Mouse (Mus musculus) testis, postnatal 10 days (tissue): ENCODE results near the gene Dirc2.
A peak's percentile ranks its signal among the peaks of the same experiment; 100 is the strongest.

ENCODE experiments used
- DNase-seq: peaks from one replicate; pipeline ENCODE4 v3.0.0; 2021; ENCODE audit warnings: low spot score

Dirc2 gene

DNA sequence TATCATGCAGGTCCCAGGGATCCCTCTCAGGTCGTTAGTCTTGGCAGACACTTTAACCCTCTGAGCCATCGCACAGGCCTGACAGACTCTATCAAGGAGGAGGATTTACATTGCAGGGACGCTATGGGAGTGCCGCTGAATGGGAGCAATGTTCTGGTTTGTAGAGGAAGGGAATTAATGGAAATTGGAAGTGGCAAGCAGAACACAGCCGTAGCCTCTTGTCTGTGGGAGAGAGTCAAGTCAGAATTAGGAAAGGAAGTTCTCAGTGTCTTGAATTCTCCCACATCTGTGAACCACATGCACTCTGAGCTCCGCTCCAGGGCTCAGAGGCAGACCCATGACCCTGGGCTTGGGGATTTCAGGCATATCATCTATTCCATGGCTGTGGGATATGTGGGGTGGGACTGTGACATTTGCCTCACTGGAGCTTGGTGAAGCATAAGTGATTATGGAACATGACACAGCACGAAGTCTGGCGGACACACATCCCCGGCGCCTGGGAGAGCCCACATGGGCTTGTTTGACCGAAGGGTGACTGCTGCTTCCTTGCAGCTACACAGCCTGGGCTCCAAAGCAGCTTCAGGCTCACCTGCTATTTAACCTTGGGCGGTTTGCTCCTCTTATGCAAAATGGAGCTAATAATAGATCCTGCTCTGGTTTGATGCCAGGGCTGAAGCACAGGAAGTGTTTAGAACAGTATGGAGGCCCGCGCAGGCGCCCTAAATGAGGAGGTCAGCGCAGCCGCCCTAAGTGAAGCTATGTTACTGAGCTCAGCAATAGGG lies 87.6 kb downstream of the Dirc2 start:
- no peak for DNase-seq

DNA sequence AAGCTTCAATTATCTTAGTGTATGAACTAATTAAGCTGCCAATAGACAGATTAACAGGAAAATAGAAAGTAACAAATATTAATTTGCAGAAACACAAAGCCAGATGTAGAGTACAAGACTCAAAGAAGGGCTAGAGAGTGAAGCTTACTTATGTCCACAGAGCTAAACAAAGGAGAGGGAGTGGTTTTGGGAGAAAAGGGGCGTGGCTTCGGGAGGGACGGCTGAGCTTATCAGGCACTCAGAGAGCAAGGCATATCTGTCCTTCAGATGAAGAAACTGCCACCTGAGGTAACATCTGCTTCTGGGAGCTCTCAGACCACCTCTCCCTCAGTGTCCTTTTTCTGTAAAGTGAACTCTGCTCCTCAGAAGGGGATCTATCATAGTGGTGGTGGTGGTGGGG lies 90.7 kb downstream of the Dirc2 start:
- DNase-seq = no peak

DNA sequence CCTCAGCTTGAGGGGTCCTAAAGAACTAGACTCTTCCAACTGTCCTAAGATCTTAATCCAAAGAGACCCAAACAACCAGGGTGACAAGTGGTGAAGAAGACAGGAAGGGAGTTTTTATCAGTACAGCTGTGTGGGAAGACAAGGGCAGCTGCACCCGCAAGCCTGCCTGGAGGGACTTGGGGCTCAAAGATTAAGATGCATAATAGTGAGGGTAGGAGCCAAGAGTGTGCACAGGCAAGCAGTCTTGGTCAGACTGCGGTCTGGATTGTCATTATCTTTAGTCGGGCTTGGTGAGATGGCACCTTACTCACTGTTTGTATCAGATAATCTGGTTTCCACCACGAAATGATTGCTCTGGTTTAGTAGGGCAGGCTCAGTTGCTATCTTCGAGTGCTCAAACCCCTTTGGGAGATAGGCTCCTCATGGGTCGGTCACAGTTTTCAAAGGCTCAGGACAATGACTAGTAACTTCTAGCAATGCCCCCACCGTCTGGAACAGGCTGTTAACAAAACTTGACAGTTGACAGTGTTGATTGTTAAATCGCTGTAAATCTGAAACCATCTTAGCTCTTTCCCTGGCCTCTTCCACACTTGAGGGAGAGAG lies 91.5 kb downstream of the Dirc2 start:
- no peak for DNase-seq

DNA sequence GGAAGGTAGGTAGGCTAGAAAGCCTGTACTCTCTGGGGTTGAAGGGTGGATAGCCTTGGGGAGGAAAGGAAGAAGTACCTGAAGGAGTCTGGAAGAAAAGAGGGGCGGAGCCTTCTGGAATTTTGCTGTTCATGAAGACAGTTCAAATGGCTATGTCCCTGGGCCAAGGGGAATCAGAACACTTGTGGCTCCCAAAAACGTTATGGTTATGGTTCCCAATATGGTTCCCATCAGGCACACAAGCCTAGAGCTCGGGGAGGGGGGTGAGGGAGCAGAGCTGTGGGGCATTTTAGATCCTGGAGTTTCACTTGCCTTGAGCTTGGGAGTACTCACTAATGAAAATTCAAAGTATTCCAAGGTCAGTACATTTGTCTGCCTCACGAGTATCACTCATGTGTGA lies 104.3 kb downstream of the Dirc2 start:
- no peak for DNase-seq

DNA sequence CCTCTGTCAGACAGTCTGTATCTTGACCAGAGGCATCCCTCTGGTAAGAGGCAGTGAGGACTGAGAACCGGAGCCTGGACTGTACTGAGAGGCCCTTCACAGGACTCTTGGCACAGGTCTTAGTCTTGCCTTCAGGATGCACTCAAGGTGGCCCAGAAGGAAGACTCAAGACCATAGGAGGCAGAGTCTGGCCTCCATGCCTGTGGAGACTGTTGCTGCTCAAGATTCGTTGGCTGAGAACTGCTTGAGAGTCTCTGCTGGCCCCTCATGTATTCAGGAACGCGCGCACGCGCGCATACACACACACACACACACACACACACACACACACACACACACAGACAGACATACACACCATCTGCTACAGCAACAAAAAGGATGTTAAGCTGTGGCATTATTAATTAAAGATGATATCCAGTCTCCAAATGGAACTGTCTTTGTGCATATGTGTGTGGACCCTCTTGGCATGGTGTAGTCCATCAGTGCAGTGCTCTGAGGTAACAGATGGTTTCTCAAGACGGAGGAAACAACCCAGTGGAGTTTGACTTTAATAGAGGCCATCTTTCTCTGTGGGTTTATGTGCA lies 105.2 kb downstream of the Dirc2 start:
- no peak for DNase-seq

DNA sequence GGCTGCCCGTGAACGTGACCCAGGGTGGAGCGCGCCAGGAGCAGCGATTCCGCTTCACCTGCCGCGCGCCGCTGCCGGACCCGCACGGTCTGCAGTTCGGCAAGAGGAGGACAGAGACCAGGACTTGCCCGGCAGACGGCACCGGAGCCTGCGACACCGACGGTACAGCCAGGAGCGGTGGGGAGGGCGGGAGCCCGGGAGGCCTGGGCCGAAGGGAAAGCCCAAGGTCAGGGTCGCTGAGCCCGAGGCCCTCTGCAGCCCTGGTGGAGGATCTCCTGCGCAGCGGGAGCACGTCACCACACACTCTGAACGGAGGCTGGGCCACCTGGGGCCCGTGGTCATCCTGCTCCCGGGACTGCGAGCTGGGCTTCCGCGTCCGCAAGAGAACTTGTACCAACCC lies 108.9 kb downstream of the Dirc2 start:
- DNase-seq = no peak

DNA sequence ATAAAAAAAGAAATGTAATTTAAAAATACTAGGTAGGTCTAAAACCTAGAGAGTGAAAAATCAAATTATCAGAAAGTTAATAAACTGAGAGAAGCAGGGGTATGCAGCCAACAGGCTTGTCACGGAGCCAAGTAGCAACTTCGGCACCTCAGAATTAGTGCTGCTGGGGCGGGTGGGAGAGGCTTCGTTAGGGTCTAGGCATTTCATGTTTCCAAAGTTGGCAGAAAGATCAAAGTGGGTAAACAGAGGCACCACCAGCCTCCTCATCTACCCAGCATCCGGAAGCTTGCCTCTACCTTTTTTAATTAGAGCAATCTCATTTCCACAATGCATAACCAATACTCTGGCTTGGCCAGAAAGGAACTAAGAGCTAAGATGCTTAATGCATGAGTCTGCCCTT lies 115.2 kb downstream of the Dirc2 start:
- DNase-seq = no peak

DNA sequence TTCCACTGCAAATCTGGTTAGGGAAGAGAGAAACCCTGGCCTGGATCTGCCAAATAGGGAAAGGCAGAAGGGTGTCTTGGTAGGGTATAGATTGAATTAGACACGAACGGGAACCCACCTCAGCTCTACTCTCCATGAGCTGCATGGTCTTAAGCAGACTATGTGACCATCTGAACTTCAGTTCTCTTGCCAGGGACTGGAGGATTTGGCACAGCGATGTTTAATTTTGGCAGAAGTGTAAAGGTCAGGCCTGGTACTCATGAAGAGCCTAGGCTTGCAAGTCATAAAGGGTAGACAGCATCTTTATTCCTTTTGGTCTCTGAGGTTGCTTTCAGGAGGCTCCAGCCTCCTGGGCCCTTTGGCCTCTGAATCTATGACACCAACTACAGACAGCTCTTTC lies 116.5 kb downstream of the Dirc2 start:
- DNase-seq = no peak

DNA sequence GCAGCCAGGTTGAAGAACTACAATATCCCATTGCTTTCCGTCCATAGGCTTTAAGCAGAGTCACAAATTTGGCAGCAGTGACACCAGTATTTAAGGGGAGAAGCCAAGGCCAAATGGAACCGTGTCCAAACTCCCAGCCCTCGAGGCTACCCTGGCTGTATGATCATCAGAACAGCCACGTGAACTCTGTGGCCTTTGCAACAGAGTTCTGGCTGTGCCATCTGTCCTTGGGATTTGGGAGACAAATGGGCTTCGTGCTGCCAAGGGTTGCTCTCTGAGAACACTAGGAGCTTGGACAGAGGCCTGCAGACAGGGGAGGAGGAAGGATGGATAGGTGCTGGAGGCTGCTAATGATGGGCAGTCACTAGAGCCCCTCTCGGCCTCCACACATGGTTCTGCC lies 117.0 kb downstream of the Dirc2 start:
- peak; percentile 60 for DNase-seq

DNA sequence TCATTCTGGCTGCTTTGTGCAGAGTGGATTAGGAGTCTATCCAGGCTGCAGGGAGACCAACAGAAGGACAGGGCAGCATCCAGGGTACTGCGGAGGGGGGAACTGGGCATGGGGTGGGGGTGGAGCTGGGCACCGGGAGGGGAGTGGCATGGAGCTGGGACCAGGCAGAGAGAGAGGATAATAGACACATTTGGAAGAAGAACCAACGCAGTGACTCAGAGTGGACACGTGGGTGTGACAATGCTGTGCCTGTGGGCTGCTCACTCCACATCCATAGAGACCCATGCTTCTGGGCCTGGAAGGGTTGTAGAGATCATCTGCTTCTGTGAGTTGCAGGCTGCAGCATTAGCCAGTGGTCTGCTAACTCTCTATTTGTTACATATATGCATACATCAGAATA lies 120.3 kb downstream of the Dirc2 start:
- no peak for DNase-seq
